Mouse (Mus musculus) frontal cortex, adult 2 months (tissue): ENCODE data around the gene Mup12. TPM values are rescaled to one million over a fixed set of nuclear protein-coding genes. Genes with fewer than 3 reads are reported as not detected.
"Not testable (repeated sequence)": the region's sequence is repeated elsewhere in the genome, so short reads cannot be mapped to it uniquely, and the experiment has no call there.

ENCODE experiments used
- DNase-seq, 2 experiments: peaks; one replicate each; pipeline ENCODE4 v3.0.0; 2022; ENCODE audit warnings: low spot score in 1 of 2; ENCODE audit errors: extremely low spot score in 1 of 2
- polyA plus RNA-seq: library from polyadenylated mRNA; depleted of rRNA; stranded (reverse); fragments of >200 nt; gene quantifications from 2 replicates; pipeline ENCODE4 v1.2.3, GENCODE M21; 2012; rRNA removed

Gene Mup12
- polyA plus RNA-seq, result not detected in 2 replicates

DNA sequence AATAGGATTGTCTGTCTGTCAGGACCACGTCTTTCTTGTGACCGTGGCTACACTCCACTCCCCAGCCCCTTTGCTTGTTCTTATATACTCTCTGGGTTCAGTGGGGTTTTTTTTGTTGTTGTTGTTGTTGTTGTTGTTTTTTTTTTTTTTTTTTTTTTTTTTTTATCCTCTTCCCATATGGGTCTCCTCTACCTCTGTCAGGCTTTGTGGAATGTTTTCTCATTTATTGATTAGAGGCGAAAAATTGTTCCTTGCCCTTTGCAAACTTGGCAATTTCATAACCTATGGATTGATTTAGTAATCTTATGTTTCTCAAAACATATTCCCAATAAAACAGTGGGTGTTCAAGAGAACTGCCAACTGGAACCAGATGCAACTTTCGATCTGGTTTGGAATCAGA lies at the start of gene Mup12:
TSS of gene Mup12 (minus strand) at position 101 of the 400 bp plus-strand sequence.
- not testable (repeated sequence) for DNase-seq

Other genes starting within 250 kb of the Mup12 start
- gene Mup1, start 239.4 kb downstream of the Mup12 start, polyA plus RNA-seq, result not detected in 2 replicates
- gene Mup10, start 159.1 kb downstream of the Mup12 start, polyA plus RNA-seq, result not detected in 2 replicates
- 0.36 TPM in 1 of 2 replicates, not detected in the other for gene Mup11, start 78.9 kb downstream of the Mup12 start, polyA plus RNA-seq
- not detected in 2 replicates for gene Mup22, start 80.1 kb upstream of the Mup12 start, polyA plus RNA-seq